Mouse (Mus musculus): Measurements from ENCODE around the gene Prdm9. TPM values are rescaled to one million over a fixed set of nuclear protein-coding genes. Genes with fewer than 3 reads are reported as not detected.

Prdm9 gene
- polyA plus RNA-seq, 1 experiment, result 3.2 TPM

DNA sequence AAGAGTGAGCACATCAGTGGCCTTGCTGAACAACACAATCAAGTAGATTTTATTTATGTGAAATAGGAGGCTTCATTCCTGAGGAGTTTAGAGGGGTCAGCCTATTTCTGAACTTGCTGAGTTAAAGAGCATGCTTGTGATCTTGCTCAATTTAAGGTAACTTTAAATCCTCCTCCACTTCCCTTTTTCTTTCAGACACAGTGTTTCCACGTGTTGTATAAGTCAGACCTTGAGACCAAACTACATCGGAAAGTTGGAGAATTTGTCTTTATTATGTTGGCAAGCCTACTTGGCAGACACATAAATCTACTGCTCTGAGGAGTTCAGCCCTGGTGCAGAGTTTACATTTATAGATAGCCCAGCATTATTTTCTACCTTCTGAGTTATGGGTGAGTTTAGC is 35.3 kb downstream of the Prdm9 start:
- H3K36me3 ChIP-seq (ENCODE audit: control insufficient read depth, insufficient read depth, low read length), result no peaks in the 10 kb centered on the region
- H3K4me3 ChIP-seq (ENCODE audit: control insufficient read depth, low read depth, low read length), result no peak overlapping the region
- H3K4me1 ChIP-seq (ENCODE audit: control insufficient read depth, insufficient read depth, low read length), result peaks cover 2% of the 10 kb centered on the region
- no peaks in the 10 kb centered on the region for H3K27me3 ChIP-seq (ENCODE audit: control insufficient read depth, insufficient read depth, low read length)
- H3K27ac ChIP-seq (ENCODE audit: control insufficient read depth, insufficient read depth, low read depth, low read length), result no peak overlapping the region
- no peak for TF ChIP-seq POLR2A (IDR thresholded peaks at IDR 0.05; ENCODE audit: control insufficient read depth, low read depth, low read length)
- TF ChIP-seq CTCF (IDR thresholded peaks at IDR 0.05; ENCODE audit: control insufficient read depth, insufficient read depth, insufficient replicate concordance, low read depth, low read length), result no peak

GRCm38 (mm10) chr17:15527811-15528136 is 36.4 kb downstream of the Prdm9 start:
- TF ChIP-seq POLR2A (IDR thresholded peaks at IDR 0.05; ENCODE audit: control insufficient read depth, low read depth, low read length), result no peak
- no peaks in the 10 kb centered on the region for H3K27me3 ChIP-seq (ENCODE audit: control insufficient read depth, insufficient read depth, low read length)
- peak overlapping the region; percentile 90; the same call in 1 of the 2 replicates for H3K4me3 ChIP-seq (ENCODE audit: control insufficient read depth, low read depth, low read length)
- H3K27ac ChIP-seq (ENCODE audit: control insufficient read depth, insufficient read depth, low read depth, low read length), result peak overlapping the region; percentile 81; the same call in 1 of the 2 replicates
- peaks cover 2% of the 10 kb centered on the region for H3K4me1 ChIP-seq (ENCODE audit: control insufficient read depth, insufficient read depth, low read length)
- H3K36me3 ChIP-seq (ENCODE audit: control insufficient read depth, insufficient read depth, low read length), result no peaks in the 10 kb centered on the region

- Histone ChIP-seq H3K36me3 (ENCODE audit: control insufficient read depth, insufficient read depth, low read length) (no peaks in the 10 kb centered on the region), H3K27me3 (ENCODE audit: control insufficient read depth, insufficient read depth, low read length) (no peaks in the 10 kb centered on the region), H3K27ac (ENCODE audit: control insufficient read depth, insufficient read depth, low read depth, low read length) (peak within 1 kb of the TSS; percentile 86), H3K4me3 (ENCODE audit: control insufficient read depth, low read depth, low read length) (peak within 1 kb of the TSS; percentile 90), H3K4me1 (ENCODE audit: control insufficient read depth, insufficient read depth, low read length) (peaks cover 2% of the 10 kb centered on the region)
- TF ChIP-seq POLR2A (IDR thresholded peaks at IDR 0.05; ENCODE audit: control insufficient read depth, low read depth, low read length) (peak; percentile 91), CTCF (IDR thresholded peaks at IDR 0.05; ENCODE audit: control insufficient read depth, insufficient read depth, insufficient replicate concordance, low read depth, low read length) (0 out of 2 replicates have a peak, but pooled peaks have one; percentile 5)
Measured at GRCm38 (mm10) chr17:15526986-15527810, 37.0 kb downstream of the Prdm9 start, which contains the start of gene Pdcd2. Gene Pdcd2, minus strand, starts transcription at chr17:15527301.

DNA sequence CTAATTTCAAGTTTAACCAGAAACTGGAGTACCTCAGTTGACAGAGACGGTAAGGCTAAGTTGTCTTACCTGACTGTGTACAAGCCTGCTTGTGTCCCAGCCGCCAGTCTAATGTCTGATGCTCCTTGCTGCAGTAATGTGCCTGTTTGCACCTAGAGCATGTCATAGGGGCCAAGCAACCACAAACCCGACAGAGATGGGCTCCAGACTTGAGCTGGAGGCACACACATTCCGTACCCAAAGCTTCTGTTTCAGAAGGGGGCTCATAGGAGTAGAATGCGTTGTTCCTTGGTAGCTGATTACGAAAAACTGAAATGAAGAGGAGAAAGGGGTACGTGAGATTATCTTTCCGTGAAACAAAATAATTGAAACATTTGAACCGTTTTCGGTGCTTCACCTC is 37.9 kb downstream of the Prdm9 start:
- Histone ChIP-seq H3K27me3 (ENCODE audit: control insufficient read depth, insufficient read depth, low read length) (no peaks in the 10 kb centered on the region), H3K27ac (ENCODE audit: control insufficient read depth, insufficient read depth, low read depth, low read length) (no peak overlapping the region; the same call in 1 of the 2 replicates), H3K36me3 (ENCODE audit: control insufficient read depth, insufficient read depth, low read length) (no peaks in the 10 kb centered on the region; the same call in 1 of the 2 replicates), H3K4me1 (ENCODE audit: control insufficient read depth, insufficient read depth, low read length) (peaks cover 2% of the 10 kb centered on the region), H3K4me3 (ENCODE audit: control insufficient read depth, low read depth, low read length) (no peak overlapping the region)
- TF ChIP-seq CTCF (IDR thresholded peaks at IDR 0.05; ENCODE audit: control insufficient read depth, insufficient read depth, insufficient replicate concordance, low read depth, low read length) (no peak), POLR2A (IDR thresholded peaks at IDR 0.05; ENCODE audit: control insufficient read depth, low read depth, low read length) (no peak)

DNA sequence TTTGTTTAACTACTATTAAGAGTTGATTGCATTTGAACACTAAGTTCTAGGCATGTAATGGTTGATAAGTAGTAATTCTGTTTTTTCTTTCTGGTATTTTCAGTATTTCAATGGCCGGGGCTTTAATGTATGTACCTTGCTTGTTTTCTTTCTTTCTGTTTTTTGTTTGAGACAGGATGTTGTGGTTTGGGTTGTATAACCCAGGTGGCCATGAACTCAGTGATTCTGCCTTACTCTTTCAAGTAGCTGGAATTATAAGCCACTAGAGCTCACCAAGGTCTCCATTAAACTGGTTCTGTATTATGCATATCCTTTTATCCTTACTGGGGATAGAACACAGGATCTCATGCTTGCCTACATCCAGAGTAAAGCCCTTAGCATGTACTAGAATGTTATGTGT is 45.4 kb downstream of the Prdm9 start:
- H3K4me1 ChIP-seq (ENCODE audit: control insufficient read depth, insufficient read depth, low read length), result no peaks in the 10 kb centered on the region
- TF ChIP-seq POLR2A (IDR thresholded peaks at IDR 0.05; ENCODE audit: control insufficient read depth, low read depth, low read length) (no peak), CTCF (IDR thresholded peaks at IDR 0.05; ENCODE audit: control insufficient read depth, insufficient read depth, insufficient replicate concordance, low read depth, low read length) (no peak)
- H3K36me3 ChIP-seq (ENCODE audit: control insufficient read depth, insufficient read depth, low read length), result peaks cover 3% of the 10 kb centered on the region
- no peak overlapping the region for H3K27ac ChIP-seq (ENCODE audit: control insufficient read depth, insufficient read depth, low read depth, low read length)
- no peaks in the 10 kb centered on the region for H3K27me3 ChIP-seq (ENCODE audit: control insufficient read depth, insufficient read depth, low read length)
- no peak overlapping the region for H3K4me3 ChIP-seq (ENCODE audit: control insufficient read depth, low read depth, low read length)

DNA sequence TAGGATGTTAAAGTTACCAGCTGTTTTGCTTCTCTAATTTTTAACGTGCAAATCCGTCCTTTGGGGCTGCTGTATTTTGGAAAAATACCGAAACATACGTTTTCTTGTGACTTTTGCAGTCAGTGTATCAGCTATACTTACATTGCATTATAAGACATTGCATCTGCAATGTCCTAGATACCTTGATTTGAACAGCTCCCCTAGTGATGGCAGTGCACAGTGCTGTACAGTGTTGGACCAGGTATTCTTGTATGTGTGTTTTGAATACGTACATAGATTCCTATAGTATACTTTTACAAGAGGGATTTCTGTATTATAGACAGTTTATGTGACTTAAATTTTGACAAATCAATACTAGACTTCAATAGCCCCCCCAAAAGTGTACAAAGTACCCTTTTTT is 46.0 kb downstream of the Prdm9 start:
- Histone ChIP-seq H3K27me3 (ENCODE audit: control insufficient read depth, insufficient read depth, low read length) (no peaks in the 10 kb centered on the region), H3K4me3 (ENCODE audit: control insufficient read depth, low read depth, low read length) (no peak overlapping the region), H3K36me3 (ENCODE audit: control insufficient read depth, insufficient read depth, low read length) (peaks cover 3% of the 10 kb centered on the region), H3K4me1 (ENCODE audit: control insufficient read depth, insufficient read depth, low read length) (no peaks in the 10 kb centered on the region), H3K27ac (ENCODE audit: control insufficient read depth, insufficient read depth, low read depth, low read length) (no peak overlapping the region)
- no peak for TF ChIP-seq POLR2A (IDR thresholded peaks at IDR 0.05; ENCODE audit: control insufficient read depth, low read depth, low read length)
- no peak for TF ChIP-seq CTCF (IDR thresholded peaks at IDR 0.05; ENCODE audit: control insufficient read depth, insufficient read depth, insufficient replicate concordance, low read depth, low read length)

DNA sequence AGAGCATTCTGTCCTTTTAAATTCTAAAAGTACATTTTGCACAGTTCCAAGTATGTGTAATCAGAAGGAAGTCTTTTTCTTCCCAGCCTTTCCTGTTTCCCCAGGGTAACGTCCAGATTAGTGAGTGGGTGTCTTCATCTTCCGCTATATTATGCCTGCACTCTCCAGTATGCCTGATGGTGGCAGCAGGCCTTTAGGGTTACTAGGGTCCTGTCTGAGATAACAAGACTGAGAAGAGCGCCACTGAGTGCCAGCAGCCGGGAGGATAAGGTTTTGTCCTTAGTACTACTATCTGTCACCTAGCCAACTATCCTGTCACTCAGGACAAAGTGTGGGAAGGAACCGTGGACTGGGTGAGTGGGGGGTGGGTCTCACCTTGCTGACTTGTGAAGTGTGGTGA is 46.4 kb downstream of the Prdm9 start:
- H3K27me3 ChIP-seq (ENCODE audit: control insufficient read depth, insufficient read depth, low read length), result no peaks in the 10 kb centered on the region
- no peak for TF ChIP-seq CTCF (IDR thresholded peaks at IDR 0.05; ENCODE audit: control insufficient read depth, insufficient read depth, insufficient replicate concordance, low read depth, low read length)
- TF ChIP-seq POLR2A (IDR thresholded peaks at IDR 0.05; ENCODE audit: control insufficient read depth, low read depth, low read length), result no peak
- H3K27ac ChIP-seq (ENCODE audit: control insufficient read depth, insufficient read depth, low read depth, low read length), result no peak overlapping the region
- H3K4me1 ChIP-seq (ENCODE audit: control insufficient read depth, insufficient read depth, low read length), result no peaks in the 10 kb centered on the region
- H3K36me3 ChIP-seq (ENCODE audit: control insufficient read depth, insufficient read depth, low read length), result peaks cover 3% of the 10 kb centered on the region
- H3K4me3 ChIP-seq (ENCODE audit: control insufficient read depth, low read depth, low read length), result no peak overlapping the region

All from testis, adult 2 months (tissue).